Mouse (Mus musculus) lung, embryonic 16.5 days (tissue): Measurements from ENCODE around the gene Ap1s3. TPM values are rescaled to one million over a fixed set of nuclear protein-coding genes. Genes with fewer than 3 reads are reported as not detected.

Source experiments
- ATAC-seq: fragments of 200-750 bp; cut with Nextera tagmentation; 2 replicates; pipeline ENCODE4 v1.8.0; 2017; ENCODE audit warnings: low read depth, mild to moderate bottlenecking, moderate library complexity
- H3K27ac ChIP-seq: fragments of 300-500 bp; sonication (generic); 2 replicates; pipeline ENCODE4 v1.5.1; 2014; ENCODE audit warnings: mild to moderate bottlenecking, control low read depth, low read length
- H3K27me3 ChIP-seq: fragments of 300-500 bp; sonication (generic); 2 replicates; pipeline ENCODE4 v1.6.1; 2014; ENCODE audit warnings: low read depth, low read length, mixed read lengths; ENCODE audit not compliant: control insufficient read depth, insufficient read depth
- H3K36me3 ChIP-seq: fragments of 300-500 bp; sonication (generic); 2 replicates; pipeline ENCODE4 v1.6.1; 2014; ENCODE audit warnings: low read length; ENCODE audit not compliant: control insufficient read depth, insufficient read depth
- H3K4me1 ChIP-seq: fragments of 300-500 bp; sonication (generic); replicated peaks from 2 replicates; pipeline ENCODE4 v1.6.1; 2014; ENCODE audit warnings: low read length, mixed read lengths; ENCODE audit not compliant: control insufficient read depth, insufficient read depth
- H3K4me2 ChIP-seq: fragments of 300-500 bp; sonication (generic); 2 replicates; pipeline ENCODE4 v1.6.1; 2014; ENCODE audit warnings: low read depth, low read length, control low read depth
- H3K4me3 ChIP-seq: fragments of 300-500 bp; sonication (generic); 2 replicates; pipeline ENCODE4 v1.5.1; 2014; ENCODE audit warnings: mild to moderate bottlenecking, low read length, control low read depth
- H3K9ac ChIP-seq: fragments of 300-500 bp; sonication (generic); 2 replicates; pipeline ENCODE4 v1.6.1; 2014; ENCODE audit warnings: low read length, control low read depth
- H3K9me3 ChIP-seq: fragments of 300-500 bp; sonication (generic); 2 replicates; pipeline ENCODE4 v1.6.1; 2016; ENCODE audit warnings: low read length; ENCODE audit not compliant: control insufficient read depth
- WGBS: fragments of 180-500 bp; shearing (Covaris S2); extraction: QIAGEN DNeasy Blood & Tissue Kit; methylation state at CpG from one replicate; pipeline ENCODE4 v1.1.7; 2014; 5-methylcytosine and 5-hydroxymethylcytosine counted together
- polyA plus RNA-seq: library from polyadenylated mRNA; unstranded; fragments of >200 nt; fragmentation: Nextera tagmentation; extraction: Ambion mirVana; gene quantifications from 2 replicates; pipeline ENCODE4 v1.2.1, GENCODE M21; 2015

The Ap1s3 gene
- polyA plus RNA-seq, 1 experiment from 2014 or later = 1.1 TPM

DNA sequence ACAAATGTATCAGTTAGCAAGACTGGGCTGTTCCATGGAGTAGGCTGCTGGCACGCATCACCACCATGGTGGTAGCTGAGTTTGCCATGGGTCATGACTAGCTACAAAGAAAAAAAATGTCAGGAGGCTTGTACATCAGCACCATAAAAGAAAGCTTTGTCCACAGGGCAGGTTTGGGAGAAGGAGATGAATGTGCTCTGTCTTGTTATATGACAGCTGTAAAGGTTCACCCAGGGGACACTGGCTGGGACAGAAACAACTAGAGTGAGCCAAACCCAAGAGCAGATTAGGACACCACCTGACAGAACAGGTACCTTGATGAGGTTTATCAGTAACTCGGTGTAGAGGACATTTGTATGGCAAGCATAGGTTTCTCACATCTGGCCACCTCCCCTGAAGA is 32.9 kb upstream of the Ap1s3 start:
- H3K4me2 ChIP-seq = no peak overlapping the region
- no peaks in the 10 kb centered on the region for H3K4me1 ChIP-seq
- no peaks in the 10 kb centered on the region for H3K27me3 ChIP-seq
- 75% methylated on average over 2 of the region's 2 CpGs for WGBS
- no peak for ATAC-seq
- no peak overlapping the region for H3K4me3 ChIP-seq
- H3K9me3 ChIP-seq = no peaks in the 10 kb centered on the region
- no peak overlapping the region for H3K9ac ChIP-seq
- H3K27ac ChIP-seq = no peak overlapping the region
- H3K36me3 ChIP-seq = peaks cover 9% of the 10 kb centered on the region; the same call in 1 of the 2 replicates

DNA sequence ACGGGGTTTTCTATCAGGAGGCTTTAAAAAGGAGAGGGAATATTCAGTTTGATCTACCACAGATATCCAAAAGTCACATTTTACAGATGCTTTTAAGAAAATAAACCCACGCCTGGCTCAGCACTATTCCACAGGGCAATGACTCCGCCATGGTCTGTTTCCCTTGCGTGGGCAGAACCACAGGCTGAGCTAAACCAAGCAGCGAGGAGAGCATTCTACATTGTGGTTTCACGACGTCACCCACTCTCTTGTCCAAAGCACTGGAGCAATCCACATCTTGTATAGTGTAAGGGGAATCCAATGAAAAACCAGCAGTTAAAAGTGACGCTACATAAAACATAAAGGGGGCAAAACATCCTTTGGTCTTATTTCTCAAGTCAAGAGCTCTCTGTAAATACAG is 31.7 kb upstream of the Ap1s3 start:
- WGBS = 86% methylated on average over 8 of the region's 8 CpGs
- H3K4me3 ChIP-seq = no peak overlapping the region
- no peak overlapping the region for H3K4me2 ChIP-seq
- H3K36me3 ChIP-seq = peaks cover 9% of the 10 kb centered on the region; the same call in 1 of the 2 replicates
- H3K4me1 ChIP-seq = no peaks in the 10 kb centered on the region
- H3K9me3 ChIP-seq = no peaks in the 10 kb centered on the region
- no peak overlapping the region for H3K9ac ChIP-seq
- no peaks in the 10 kb centered on the region for H3K27me3 ChIP-seq
- ATAC-seq = no peak
- H3K27ac ChIP-seq = no peak overlapping the region

DNA sequence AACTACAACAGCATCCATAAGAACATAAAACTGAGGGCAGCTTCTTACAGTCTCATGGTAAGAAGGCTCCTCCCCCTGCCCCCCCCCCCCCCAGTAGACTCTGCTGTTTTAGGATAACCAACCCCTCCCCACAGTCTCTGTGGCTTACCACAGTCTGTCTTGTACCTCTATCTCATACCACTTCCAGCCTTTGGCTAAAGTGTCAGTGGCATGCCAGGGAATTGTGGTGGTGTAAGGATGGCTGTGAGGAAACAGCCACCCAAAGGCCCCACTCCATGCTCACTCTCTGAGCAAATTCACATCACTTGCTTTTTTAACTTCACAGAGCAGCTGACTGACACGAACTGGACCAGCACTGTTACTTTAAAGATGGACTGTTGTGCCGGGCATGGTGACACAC is 26.7 kb upstream of the Ap1s3 start:
- Histone ChIP-seq H3K9me3 (no peaks in the 10 kb centered on the region), H3K4me2 (no peak overlapping the region), H3K4me1 (peaks cover 17% of the 10 kb centered on the region), H3K9ac (no peak overlapping the region), H3K27ac (no peak overlapping the region), H3K4me3 (no peak overlapping the region), H3K27me3 (no peaks in the 10 kb centered on the region; the same call in 1 of the 2 replicates), H3K36me3 (no peaks in the 10 kb centered on the region)
- ATAC-seq = no peak
- 84% methylated on average over 2 of the region's 2 CpGs for WGBS

- Histone ChIP-seq H3K36me3 (no peaks in the 10 kb centered on the region), H3K4me3 (no peak overlapping the region), H3K27me3 (no peaks in the 10 kb centered on the region; the same call in 1 of the 2 replicates), H3K9ac (no peak overlapping the region), H3K4me2 (peak overlapping the region; percentile 4; the same call in 1 of the 2 replicates), H3K27ac (peak overlapping the region; percentile 62), H3K9me3 (no peaks in the 10 kb centered on the region), H3K4me1 (peaks cover 17% of the 10 kb centered on the region)
- 25% methylated on average over 9 of the region's 9 CpGs for WGBS
- peak; percentile 92 for ATAC-seq
These were observed 25.6 kb upstream of the Ap1s3 start for GRCm38 (mm10) chr1:79697382-79697781.

DNA sequence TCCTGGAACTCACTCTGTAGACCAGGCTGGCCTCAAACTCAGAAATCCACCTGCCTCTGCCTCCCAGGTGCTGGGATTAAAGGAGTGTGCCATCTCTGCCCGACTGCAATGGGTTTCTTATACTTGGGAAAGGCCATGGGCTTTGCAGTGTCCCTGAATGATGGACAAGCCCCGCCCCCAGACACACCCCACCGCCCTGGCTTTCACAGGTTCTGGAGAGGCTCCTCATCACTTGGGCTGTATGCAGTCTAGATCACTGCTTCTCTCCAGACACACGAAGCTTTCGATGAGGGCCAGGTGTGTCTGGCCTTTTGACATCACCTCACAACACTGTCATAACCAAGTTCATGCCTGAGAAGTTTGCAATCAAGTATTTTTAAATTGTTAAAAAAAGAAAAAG is 25.2 kb upstream of the Ap1s3 start:
- no peak overlapping the region for H3K4me3 ChIP-seq
- H3K36me3 ChIP-seq = no peaks in the 10 kb centered on the region
- peak overlapping the region; percentile 4; the same call in 1 of the 2 replicates for H3K4me2 ChIP-seq
- H3K27ac ChIP-seq = peak overlapping the region; percentile 62
- H3K27me3 ChIP-seq = no peaks in the 10 kb centered on the region; the same call in 1 of the 2 replicates
- ATAC-seq = peak; percentile 64
- H3K4me1 ChIP-seq = peaks cover 17% of the 10 kb centered on the region
- no peaks in the 10 kb centered on the region for H3K9me3 ChIP-seq
- 43% methylated on average over 5 of the region's 5 CpGs for WGBS
- H3K9ac ChIP-seq = no peak overlapping the region

- Histone ChIP-seq H3K27ac (no peak overlapping the region), H3K9ac (no peak overlapping the region), H3K4me2 (no peak overlapping the region), H3K4me3 (no peak overlapping the region), H3K4me1 (peaks cover 8% of the 10 kb centered on the region), H3K27me3 (no peaks in the 10 kb centered on the region; the same call in 1 of the 2 replicates), H3K9me3 (peaks cover 3% of the 10 kb centered on the region), H3K36me3 (no peaks in the 10 kb centered on the region)
- ATAC-seq = no peak
- 77% methylated on average over 3 of the region's 3 CpGs for WGBS
These were observed 20.7 kb upstream of the Ap1s3 start for GRCm38 (mm10) chr1:79692482-79692881.

- Histone ChIP-seq H3K4me2 (no peak overlapping the region), H3K36me3 (no peaks in the 10 kb centered on the region), H3K9ac (no peak overlapping the region), H3K4me1 (no peaks in the 10 kb centered on the region), H3K4me3 (no peak overlapping the region), H3K27me3 (no peaks in the 10 kb centered on the region), H3K9me3 (peaks cover 3% of the 10 kb centered on the region), H3K27ac (no peak overlapping the region)
- WGBS = 78% methylated on average over 1 of the region's 1 CpGs
- no peak for ATAC-seq
These were observed 15.5 kb upstream of the Ap1s3 start for GRCm38 (mm10) chr1:79687254-79687653.

- Histone ChIP-seq H3K9ac (no peak overlapping the region), H3K9me3 (peaks cover 3% of the 10 kb centered on the region), H3K4me2 (no peak overlapping the region), H3K27ac (no peak overlapping the region), H3K36me3 (no peaks in the 10 kb centered on the region), H3K4me3 (no peak overlapping the region), H3K4me1 (no peaks in the 10 kb centered on the region), H3K27me3 (no peaks in the 10 kb centered on the region)
- no peak for ATAC-seq
These were observed 12.3 kb upstream of the Ap1s3 start for GRCm38 (mm10) chr1:79684027-79684426.

DNA sequence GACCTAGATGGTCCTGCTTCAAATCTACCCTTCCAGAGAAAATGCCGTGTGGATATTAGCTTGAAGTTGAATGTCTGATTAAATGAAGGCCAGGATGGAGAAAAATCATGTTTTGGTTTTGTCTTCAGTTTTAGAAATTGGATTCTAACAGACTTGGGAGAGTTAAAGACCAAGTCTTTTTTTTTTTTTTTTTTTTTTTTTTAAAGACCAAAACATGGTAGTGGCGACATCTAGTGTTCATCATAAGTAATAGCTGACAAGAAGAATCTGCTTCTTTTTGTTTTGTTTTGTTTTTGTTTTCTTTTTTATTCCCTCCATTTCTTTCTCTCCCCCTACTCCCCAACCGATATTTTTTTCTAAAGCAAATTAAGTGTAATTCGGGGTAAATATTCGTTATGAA is 11.2 kb upstream of the Ap1s3 start:
- no peak overlapping the region for H3K9ac ChIP-seq
- no peak for ATAC-seq
- 10% methylated on average over 5 of the region's 5 CpGs for WGBS
- no peak overlapping the region for H3K27ac ChIP-seq
- no peaks in the 10 kb centered on the region for H3K36me3 ChIP-seq
- H3K4me3 ChIP-seq = no peak overlapping the region
- no peaks in the 10 kb centered on the region; the same call in 1 of the 2 replicates for H3K4me1 ChIP-seq
- H3K4me2 ChIP-seq = no peak overlapping the region
- no peaks in the 10 kb centered on the region for H3K27me3 ChIP-seq
- H3K9me3 ChIP-seq = peaks cover under 1% of the 10 kb centered on the region

DNA sequence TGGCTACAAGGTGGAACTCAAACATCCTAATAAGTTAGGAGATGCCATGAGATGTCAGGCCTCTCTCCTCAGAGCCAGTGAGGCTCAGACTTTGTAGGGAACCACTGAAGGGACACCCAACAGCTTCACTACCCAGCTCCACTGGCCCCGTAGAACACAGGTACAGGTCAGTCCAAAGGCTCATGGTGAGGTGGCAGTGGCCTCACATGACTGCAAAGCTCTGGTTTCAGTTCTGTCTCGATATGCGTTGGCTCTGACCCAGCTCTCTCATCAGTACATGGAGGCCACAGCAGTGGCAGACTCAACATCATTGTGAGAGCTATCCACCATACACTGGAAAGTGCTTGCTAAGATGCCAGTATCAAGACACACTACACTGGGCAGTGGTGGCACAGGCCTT is 9.0 kb upstream of the Ap1s3 start:
- no peaks in the 10 kb centered on the region for H3K36me3 ChIP-seq
- WGBS = 95% methylated on average over 3 of the region's 3 CpGs
- no peak overlapping the region for H3K27ac ChIP-seq
- no peaks in the 10 kb centered on the region; the same call in 1 of the 2 replicates for H3K4me1 ChIP-seq
- no peak overlapping the region for H3K4me2 ChIP-seq
- ATAC-seq = no peak
- no peaks in the 10 kb centered on the region for H3K9me3 ChIP-seq
- H3K4me3 ChIP-seq = no peak overlapping the region
- H3K27me3 ChIP-seq = no peaks in the 10 kb centered on the region
- no peak overlapping the region for H3K9ac ChIP-seq
